Mouse (Mus musculus) heart, embryonic 13.5 days (tissue): Measurements from ENCODE around the gene Fggy. TPM values are rescaled to one million over a fixed set of nuclear protein-coding genes. Genes with fewer than 3 reads are reported as not detected.

Experiments
- ATAC-seq: fragments of 200-750 bp; cut with Nextera tagmentation; 2 replicates; pipeline ENCODE4 v1.8.0; 2017; ENCODE audit warnings: moderate TSS enrichment; ENCODE audit not compliant: insufficient number of reproducible peaks, low FRiP score, low TSS enrichment; ENCODE audit errors: extremely low read depth
- H3K27ac ChIP-seq: fragments of 300-500 bp; sonication (generic); replicated peaks from 2 replicates; pipeline ENCODE4 v1.5.1; 2015; ENCODE audit warnings: moderate library complexity, mild to moderate bottlenecking, inconsistent platforms
- H3K27me3 ChIP-seq: fragments of 300-500 bp; sonication (generic); replicated peaks from 2 replicates; pipeline ENCODE4 v1.6.1; 2015; ENCODE audit warnings: mild to moderate bottlenecking, inconsistent platforms
- H3K36me3 ChIP-seq: fragments of 300-500 bp; sonication (generic); 2 replicates; pipeline ENCODE4 v1.6.1; 2015; ENCODE audit warnings: mild to moderate bottlenecking, inconsistent platforms
- H3K4me1 ChIP-seq: fragments of 300-500 bp; sonication (generic); 2 replicates; pipeline ENCODE4 v1.6.1; 2015; ENCODE audit warnings: inconsistent platforms
- H3K4me2 ChIP-seq: fragments of 300-500 bp; sonication (generic); 2 replicates; pipeline ENCODE4 v1.6.1; 2015; ENCODE audit warnings: inconsistent platforms, mild to moderate bottlenecking, moderate library complexity
- H3K4me3 ChIP-seq: fragments of 300-500 bp; sonication (generic); 2 replicates; pipeline ENCODE4 v1.5.1; 2015; ENCODE audit warnings: moderate library complexity, mild to moderate bottlenecking, inconsistent platforms
- H3K9ac ChIP-seq: fragments of 300-500 bp; sonication (generic); 2 replicates; pipeline ENCODE4 v1.6.1; 2015; ENCODE audit warnings: inconsistent platforms, mild to moderate bottlenecking, moderate library complexity
- H3K9me3 ChIP-seq: fragments of 300-500 bp; sonication (generic); 2 replicates; pipeline ENCODE4 v1.6.1; 2016; ENCODE audit warnings: inconsistent platforms
- WGBS: fragments of 180-500 bp; shearing (Covaris S2); methylation state at CpG from one replicate; pipeline ENCODE4 v1.1.7; 2015; ENCODE audit warnings: mixed read lengths; 5-methylcytosine and 5-hydroxymethylcytosine counted together
- polyA plus RNA-seq: library from polyadenylated mRNA; unstranded; fragments of >200 nt; fragmentation: Nextera tagmentation; extraction: Ambion mirVana; gene quantifications from 2 replicates; pipeline ENCODE4 v1.2.1, GENCODE M21; 2015

Gene Fggy
- polyA plus RNA-seq, 1 experiment from 2014 or later = 4.2 TPM

DNA sequence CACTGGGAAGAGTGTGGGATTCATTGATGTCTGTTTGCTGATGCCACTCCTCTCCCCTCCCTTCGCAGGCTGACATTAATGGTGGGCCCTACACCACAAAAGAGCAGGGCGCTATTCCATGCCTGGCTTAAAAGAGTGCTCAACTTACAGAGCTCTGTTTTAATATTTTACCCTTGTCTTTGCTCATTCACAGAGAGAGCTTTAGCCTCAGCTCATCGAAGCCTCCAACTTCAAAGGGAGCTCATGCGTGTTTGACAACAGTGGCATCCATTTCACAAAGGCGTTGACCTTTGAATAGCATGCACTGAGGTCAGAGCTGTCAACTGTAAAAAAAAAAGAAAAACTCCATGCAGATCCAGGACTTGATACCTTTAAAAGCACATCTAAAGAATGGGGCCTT lies 86.7 kb downstream of the Fggy start:
- Histone ChIP-seq H3K27me3 (no peaks in the 10 kb centered on the region), H3K9me3 (no peaks in the 10 kb centered on the region), H3K4me2 (no peak overlapping the region), H3K9ac (no peak overlapping the region), H3K36me3 (no peaks in the 10 kb centered on the region), H3K4me1 (no peaks in the 10 kb centered on the region), H3K27ac (no peak overlapping the region), H3K4me3 (no peak overlapping the region)
- ATAC-seq = no peak
- WGBS = 65% methylated on average over 5 of the region's 5 CpGs

DNA sequence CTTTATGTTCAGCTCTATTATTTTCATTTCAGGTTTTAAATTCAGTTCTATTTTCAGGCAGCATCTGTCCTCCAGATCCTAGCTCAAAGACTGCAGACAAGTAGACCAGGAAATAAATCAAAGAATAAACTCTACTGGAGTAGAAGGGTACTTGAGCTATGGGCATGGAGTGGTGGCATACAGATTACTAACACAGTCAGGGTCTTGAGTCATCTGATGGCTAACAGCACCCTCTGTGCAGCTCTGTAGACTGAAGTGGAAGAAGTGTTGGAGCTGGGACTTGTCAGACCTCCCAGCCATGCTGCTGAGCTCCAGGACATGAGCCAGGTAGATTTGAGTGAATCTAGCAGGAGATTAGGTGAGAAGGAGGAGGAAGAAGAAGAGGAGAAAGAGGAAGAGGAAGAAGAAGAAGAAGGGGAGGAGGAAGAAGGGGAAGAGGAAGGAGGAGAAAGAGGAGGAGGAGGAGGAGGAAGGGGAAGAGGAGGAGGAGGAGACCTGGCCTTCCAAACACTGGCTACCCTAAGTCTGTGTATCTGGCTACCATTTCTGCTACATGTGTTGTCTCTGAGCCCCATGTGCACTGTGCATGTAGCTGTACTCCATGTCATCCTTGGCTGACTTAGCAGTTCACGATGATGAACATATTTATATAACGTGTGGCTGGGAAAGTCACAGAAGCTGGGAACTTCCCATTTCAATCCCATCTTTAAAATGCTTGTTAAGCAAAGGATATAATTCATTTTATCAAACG lies 91.7 kb downstream of the Fggy start:
- H3K4me3 ChIP-seq = no peak overlapping the region
- no peak overlapping the region for H3K4me2 ChIP-seq
- H3K9ac ChIP-seq = no peak overlapping the region
- no peaks in the 10 kb centered on the region for H3K9me3 ChIP-seq
- H3K27me3 ChIP-seq = no peaks in the 10 kb centered on the region
- peaks cover 26% of the 10 kb centered on the region for H3K4me1 ChIP-seq
- no peak for ATAC-seq
- H3K27ac ChIP-seq = no peak overlapping the region
- H3K36me3 ChIP-seq = no peaks in the 10 kb centered on the region
- 66% methylated on average over 3 of the region's 3 CpGs for WGBS

DNA sequence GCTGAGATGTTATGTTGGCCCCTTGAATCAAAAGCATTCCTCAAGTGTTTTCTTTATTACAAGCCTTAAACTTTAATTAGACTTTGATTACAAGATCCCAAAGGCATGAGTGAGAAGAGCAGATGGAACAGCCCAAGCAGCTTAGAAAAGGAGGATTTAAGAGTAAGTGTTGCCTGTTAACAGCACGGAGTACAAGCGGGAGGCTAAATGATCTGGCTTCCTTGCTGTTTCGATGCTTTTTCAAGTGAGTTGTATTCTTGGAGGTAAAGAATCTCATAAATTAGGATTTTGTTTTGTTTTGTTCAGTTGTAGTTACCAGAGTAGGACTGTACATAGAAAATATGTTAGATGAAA lies 92.2 kb downstream of the Fggy start:
- H3K27me3 ChIP-seq = no peaks in the 10 kb centered on the region
- no peak overlapping the region for H3K9ac ChIP-seq
- no peak overlapping the region for H3K4me2 ChIP-seq
- ATAC-seq = no peak
- H3K9me3 ChIP-seq = no peaks in the 10 kb centered on the region
- H3K27ac ChIP-seq = no peak overlapping the region
- no peak overlapping the region for H3K4me3 ChIP-seq
- WGBS = 79% methylated on average over 3 of the region's 3 CpGs
- H3K4me1 ChIP-seq = peaks cover 29% of the 10 kb centered on the region
- no peaks in the 10 kb centered on the region for H3K36me3 ChIP-seq

- 79% methylated on average over 6 of the region's 6 CpGs for WGBS
- ATAC-seq = no peak
- Histone ChIP-seq H3K9me3 (no peaks in the 10 kb centered on the region), H3K4me3 (no peak overlapping the region), H3K4me2 (no peak overlapping the region), H3K27ac (no peak overlapping the region), H3K9ac (no peak overlapping the region), H3K36me3 (no peaks in the 10 kb centered on the region), H3K4me1 (peaks cover 29% of the 10 kb centered on the region), H3K27me3 (no peaks in the 10 kb centered on the region)
These were observed 92.7 kb downstream of the Fggy start for GRCm38 (mm10) chr4:95649980-95650379.

DNA sequence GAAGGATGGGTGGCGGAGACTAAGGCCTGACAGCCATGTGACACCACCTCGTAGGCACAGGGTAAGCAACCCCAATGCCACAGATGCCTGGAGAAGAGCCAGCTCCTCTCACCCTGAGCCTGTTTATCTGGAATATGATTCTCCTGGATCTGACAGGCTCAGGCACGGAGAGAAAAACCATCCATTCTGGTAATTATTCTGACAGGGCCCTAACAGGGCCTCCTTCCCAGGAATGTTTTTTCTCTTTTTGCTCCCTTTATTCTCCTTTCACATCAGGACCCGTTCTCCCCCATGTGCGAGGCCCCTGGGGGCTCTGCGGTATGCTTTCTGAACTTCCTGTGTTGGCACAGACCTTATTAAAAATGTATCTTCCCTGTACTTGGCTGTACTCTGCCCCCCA lies 94.7 kb downstream of the Fggy start:
- Histone ChIP-seq H3K9me3 (no peaks in the 10 kb centered on the region), H3K4me2 (no peak overlapping the region), H3K27ac (no peak overlapping the region; the same call in 1 of the 2 replicates), H3K36me3 (no peaks in the 10 kb centered on the region), H3K4me3 (no peak overlapping the region), H3K4me1 (peaks cover 29% of the 10 kb centered on the region), H3K27me3 (no peaks in the 10 kb centered on the region), H3K9ac (no peak overlapping the region)
- 48% methylated on average over 6 of the region's 6 CpGs for WGBS
- ATAC-seq = no peak

DNA sequence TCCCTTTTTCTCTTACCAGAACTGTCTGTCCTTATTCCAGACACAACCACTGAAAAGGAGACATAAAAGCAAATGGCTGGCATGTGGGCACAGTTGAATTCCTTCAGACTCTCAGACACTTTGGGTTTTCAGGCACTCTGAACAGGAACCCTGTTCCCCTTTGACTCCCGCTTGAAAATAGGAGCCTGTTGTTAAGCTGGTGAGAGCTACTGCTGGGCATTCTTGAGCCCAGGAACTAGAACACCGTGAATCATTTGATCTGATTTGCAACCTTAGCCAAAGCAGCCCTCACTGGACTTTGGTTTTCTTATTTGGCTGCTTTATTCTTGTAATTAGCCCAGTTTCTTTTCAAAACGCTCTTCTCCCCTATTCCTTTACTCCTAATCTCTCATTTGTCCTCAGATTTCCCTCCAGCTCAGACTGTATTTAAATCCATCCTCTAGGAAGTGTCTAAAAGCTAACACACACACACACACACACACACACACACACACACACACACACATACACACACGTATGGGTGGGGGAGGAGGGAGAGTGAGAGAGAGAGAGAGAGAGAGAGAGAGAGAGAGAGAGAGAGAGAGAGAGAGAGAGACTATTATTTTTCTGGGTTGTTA lies 96.1 kb downstream of the Fggy start:
- no peak overlapping the region for H3K4me3 ChIP-seq
- no peak overlapping the region for H3K27ac ChIP-seq
- ATAC-seq = no peak
- no peaks in the 10 kb centered on the region for H3K9me3 ChIP-seq
- no peak overlapping the region for H3K9ac ChIP-seq
- peaks cover 29% of the 10 kb centered on the region for H3K4me1 ChIP-seq
- no peaks in the 10 kb centered on the region for H3K36me3 ChIP-seq
- no peaks in the 10 kb centered on the region for H3K27me3 ChIP-seq
- 52% methylated on average over 3 of the region's 4 CpGs for WGBS
- no peak overlapping the region for H3K4me2 ChIP-seq

DNA sequence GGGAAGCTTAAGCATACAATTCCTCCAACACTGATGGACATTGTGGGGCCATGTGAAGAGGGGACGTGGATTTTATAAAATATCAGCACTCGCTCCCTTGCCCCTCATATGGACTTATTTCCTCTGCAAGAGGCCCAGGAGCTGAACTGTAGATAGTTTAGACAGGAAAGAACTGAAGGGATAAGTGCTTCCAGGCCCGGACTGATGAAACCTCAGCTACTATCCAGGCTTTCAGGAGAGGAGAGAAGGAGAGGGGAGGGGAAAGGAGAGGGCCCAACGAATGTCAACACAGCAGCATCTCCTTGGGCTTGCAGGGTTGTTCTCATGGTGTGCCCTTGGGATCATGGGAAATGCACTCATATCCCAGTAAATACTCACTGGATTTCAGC lies 96.6 kb downstream of the Fggy start:
- Histone ChIP-seq H3K4me3 (no peak overlapping the region), H3K36me3 (no peaks in the 10 kb centered on the region), H3K9me3 (no peaks in the 10 kb centered on the region), H3K27ac (no peak overlapping the region), H3K4me1 (peaks cover 31% of the 10 kb centered on the region), H3K27me3 (no peaks in the 10 kb centered on the region), H3K9ac (no peak overlapping the region), H3K4me2 (no peak overlapping the region)
- no peak for ATAC-seq
- WGBS = 31% methylated on average over 4 of the region's 4 CpGs

DNA sequence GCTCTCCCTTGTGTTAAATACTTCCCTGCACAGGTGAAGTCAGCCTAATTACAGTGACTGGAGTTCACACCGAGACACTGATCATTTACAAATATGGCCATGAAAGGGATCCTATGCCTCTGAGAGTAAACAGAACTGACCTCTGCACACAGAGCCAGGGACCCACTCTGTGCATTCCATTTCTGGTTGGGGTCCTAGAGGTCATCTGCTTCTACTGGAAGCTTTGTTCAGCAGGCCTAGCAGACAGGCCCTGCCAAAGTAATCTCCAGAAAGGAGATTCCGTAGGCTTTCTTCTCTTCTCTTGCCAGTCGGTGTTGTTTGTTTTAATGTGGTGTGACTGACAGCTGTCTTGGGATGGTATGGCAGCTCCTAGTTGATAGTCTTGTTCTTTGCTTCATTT lies 101.7 kb downstream of the Fggy start:
- Histone ChIP-seq H3K4me3 (no peak overlapping the region), H3K36me3 (no peaks in the 10 kb centered on the region), H3K4me2 (no peak overlapping the region), H3K27ac (no peak overlapping the region), H3K9ac (no peak overlapping the region), H3K4me1 (peaks cover 8% of the 10 kb centered on the region), H3K27me3 (no peaks in the 10 kb centered on the region), H3K9me3 (no peaks in the 10 kb centered on the region)
- no peak for ATAC-seq
- WGBS = 27% methylated on average over 3 of the region's 3 CpGs

DNA sequence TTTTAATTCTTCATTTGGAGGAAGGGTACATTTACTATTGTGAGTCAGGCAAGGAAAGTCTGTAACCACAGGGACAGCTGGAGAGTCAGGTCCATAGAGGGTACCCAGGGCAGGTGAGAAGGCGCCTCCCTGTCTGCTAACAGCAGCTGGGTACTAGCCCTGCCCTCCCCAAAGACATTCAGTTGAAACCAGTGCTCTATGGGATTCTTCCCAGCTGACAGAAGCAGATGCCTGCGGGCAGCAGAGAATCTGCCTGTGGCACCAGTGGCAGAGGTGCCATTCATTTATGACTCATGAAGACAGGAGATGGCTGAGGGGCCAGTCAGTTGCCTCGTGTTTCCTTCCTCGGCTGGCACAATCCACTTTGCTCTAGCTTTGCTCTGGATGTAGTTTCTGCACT lies 106.3 kb downstream of the Fggy start:
- 65% methylated on average over 4 of the region's 4 CpGs for WGBS
- Histone ChIP-seq H3K27ac (no peak overlapping the region), H3K4me3 (no peak overlapping the region), H3K9me3 (no peaks in the 10 kb centered on the region), H3K27me3 (no peaks in the 10 kb centered on the region), H3K4me1 (peaks cover 5% of the 10 kb centered on the region), H3K9ac (no peak overlapping the region), H3K36me3 (no peaks in the 10 kb centered on the region), H3K4me2 (no peak overlapping the region)
- no peak for ATAC-seq

- Histone ChIP-seq H3K4me1 (no peaks in the 10 kb centered on the region), H3K27me3 (no peaks in the 10 kb centered on the region), H3K27ac (no peak overlapping the region), H3K9ac (no peak overlapping the region), H3K9me3 (no peaks in the 10 kb centered on the region), H3K4me2 (no peak overlapping the region), H3K4me3 (no peak overlapping the region), H3K36me3 (no peaks in the 10 kb centered on the region)
- ATAC-seq = no peak
- WGBS = 78% methylated on average over 3 of the region's 3 CpGs
These were observed 107.0 kb downstream of the Fggy start for GRCm38 (mm10) chr4:95664327-95664726.

DNA sequence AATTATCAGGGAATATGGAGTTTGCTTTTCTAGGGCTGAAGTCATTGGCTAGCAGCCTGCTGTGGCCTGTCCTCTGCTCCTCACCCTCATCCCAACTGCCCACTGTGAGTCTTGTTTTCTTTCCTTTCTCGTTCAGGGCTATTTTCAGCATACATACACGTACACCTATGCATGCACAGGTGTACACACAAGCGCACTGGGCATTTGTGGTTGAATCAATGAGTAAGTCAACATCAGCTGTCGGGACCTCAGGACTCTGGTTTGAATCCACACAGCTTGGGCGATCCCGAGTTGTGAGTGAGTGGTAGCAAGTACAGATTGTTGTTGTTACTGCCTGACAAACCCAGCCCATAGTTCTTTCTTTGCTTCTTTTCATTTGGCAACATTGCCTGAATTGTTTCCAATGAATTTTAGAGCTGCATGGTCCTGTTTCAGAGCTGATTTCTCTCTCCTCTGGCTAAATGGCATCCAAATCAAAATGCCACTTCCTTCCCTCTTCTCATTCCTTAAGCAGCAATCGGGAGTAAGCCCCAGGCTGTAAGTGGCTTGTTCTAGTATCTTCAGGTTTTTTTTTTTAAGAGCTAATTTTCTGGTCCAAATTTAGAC lies 109.1 kb downstream of the Fggy start:
- H3K4me1 ChIP-seq = peaks cover 10% of the 10 kb centered on the region
- no peaks in the 10 kb centered on the region for H3K36me3 ChIP-seq
- H3K9ac ChIP-seq = no peak overlapping the region
- no peaks in the 10 kb centered on the region for H3K9me3 ChIP-seq
- no peak overlapping the region for H3K4me2 ChIP-seq
- no peaks in the 10 kb centered on the region for H3K27me3 ChIP-seq
- no peak overlapping the region for H3K4me3 ChIP-seq
- ATAC-seq = no peak
- WGBS = 73% methylated on average over 7 of the region's 7 CpGs
- H3K27ac ChIP-seq = no peak overlapping the region

GRCm38 (mm10) chr4:95666896-95667295 lies 109.6 kb downstream of the Fggy start:
- ATAC-seq = no peak
- Histone ChIP-seq H3K36me3 (no peaks in the 10 kb centered on the region), H3K4me3 (no peak overlapping the region), H3K9me3 (no peaks in the 10 kb centered on the region), H3K4me1 (peaks cover 10% of the 10 kb centered on the region), H3K4me2 (no peak overlapping the region), H3K27me3 (no peaks in the 10 kb centered on the region), H3K27ac (no peak overlapping the region), H3K9ac (no peak overlapping the region)
- 78% methylated on average over 2 of the region's 2 CpGs for WGBS
